Mouse (Mus musculus) kidney, postnatal 10 days (tissue): Measurements from ENCODE around the gene Smco1.
"Not testable (repeated sequence)": the region's sequence is repeated elsewhere in the genome, so short reads cannot be mapped to it uniquely, and the experiment has no call there.

Experiments used
- DNase-seq: peaks from one replicate; pipeline ENCODE4 v3.0.0; 2021; ENCODE audit warnings: mixed read lengths

Smco1 gene

DNA sequence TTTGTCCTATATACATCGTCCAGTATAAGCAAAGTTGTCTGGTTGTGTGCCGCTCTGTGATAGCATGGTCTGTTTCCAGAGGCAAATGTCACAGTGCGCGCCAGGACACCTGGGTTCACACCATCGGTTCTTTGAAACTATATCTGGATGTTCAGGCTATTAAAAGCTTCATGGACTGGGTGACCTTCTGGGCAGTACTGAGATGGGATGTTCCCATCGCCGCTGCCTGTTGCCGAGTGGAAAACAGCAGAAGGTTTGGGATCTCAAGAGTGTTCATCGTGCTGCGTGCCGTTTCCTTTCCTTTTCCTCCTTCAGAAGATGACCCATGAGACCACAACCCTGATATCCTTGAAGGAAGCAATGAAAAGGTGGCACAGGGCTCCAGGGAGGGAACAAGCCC lies at the start of gene Smco1:
Gene Smco1 (plus strand): TSS at position 178 of the 400 bp plus-strand sequence.
- no peak for DNase-seq

DNA sequence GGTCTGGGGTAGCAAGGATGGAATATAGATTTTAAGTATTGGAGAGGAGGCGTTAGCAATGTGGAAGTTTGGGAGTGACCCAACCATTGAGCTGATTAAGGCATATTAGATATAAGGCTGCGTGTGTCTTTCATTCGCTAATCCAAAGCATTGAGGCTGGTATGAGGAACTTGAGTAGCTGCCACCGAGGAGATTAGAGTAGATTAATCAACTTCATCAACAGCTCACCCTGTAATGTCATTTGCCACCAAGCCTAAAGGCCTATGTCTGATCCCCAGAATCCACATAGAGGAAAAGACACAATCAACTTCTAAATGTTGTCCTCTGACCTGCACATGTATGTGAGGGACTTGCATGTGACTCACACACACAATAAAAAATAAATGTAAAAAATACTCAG lies 49.5 kb upstream of the Smco1 start:
- DNase-seq = no peak

DNA sequence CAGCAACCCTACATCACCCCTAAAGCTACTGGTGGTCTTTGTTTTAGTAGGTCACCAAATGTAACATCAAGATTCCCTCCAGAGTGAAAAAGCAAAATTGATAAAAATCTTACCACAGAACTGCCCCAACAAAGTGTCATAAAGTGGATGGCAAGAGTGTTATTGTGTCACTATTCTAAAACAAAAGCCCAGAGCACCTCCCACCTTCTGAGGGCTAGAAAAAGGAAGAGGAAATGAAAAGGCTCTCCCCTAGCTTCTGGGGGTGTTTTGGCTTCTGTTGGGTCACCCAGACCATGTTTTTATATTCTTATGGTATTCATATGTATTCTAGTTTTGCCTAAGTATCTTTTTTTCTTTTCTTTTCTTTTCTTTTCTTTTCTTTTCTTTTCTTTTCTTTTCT lies 48.9 kb upstream of the Smco1 start:
- DNase-seq = no peak

DNA sequence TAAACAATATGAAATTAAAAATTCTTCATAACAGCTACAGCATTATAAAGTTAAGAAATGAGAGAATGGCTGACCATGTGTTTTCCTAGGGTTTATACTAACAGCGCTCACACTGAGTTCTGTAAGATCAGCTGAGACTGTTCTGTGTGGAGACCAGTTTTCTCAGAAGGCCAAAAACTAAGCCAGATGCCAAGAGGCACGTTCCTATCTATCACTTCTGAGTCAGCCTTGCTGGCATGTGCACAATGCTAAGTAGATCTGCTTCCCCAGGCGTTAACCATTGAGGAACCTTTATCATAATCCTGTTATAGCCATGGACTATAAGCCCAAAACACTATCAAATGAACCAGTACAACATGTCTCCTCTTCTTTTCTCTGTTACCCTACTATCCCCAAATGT lies 39.2 kb upstream of the Smco1 start:
- DNase-seq = not testable (repeated sequence)

DNA sequence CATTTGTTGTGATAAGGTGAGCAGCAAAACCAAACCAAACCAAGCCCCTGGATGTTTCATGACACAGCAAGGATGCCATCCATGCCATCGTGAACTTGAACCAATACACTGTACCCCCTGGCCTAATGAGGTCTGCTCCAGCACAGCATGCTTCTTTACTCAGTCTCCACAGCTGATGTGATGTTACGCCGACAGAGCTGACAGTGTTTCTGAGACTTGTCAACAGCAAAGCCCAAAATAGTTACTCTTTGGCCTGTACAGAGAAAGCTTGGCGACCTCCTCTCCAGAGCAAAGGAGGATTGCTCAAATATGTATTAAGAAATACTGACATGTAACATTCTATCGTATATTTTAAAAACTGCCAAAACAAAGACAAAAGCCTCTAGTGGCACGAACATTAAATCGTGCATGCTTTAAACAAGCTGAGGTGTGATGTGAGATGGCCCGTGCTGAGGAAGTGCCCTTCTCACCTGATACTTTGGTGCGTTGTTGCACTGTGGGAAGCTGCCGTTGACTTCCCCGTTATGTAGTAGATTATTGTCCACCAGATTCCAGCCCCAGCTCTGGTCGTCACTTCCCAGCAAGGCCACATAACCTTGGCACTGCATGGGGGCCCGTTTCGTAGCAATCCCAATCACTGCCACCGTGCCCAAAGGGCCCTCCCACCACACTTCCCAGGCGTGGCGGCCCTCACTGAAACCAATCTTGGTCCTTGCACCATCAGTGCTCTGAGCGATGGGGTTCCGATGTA lies 33.2 kb upstream of the Smco1 start:
- DNase-seq = no peak

DNA sequence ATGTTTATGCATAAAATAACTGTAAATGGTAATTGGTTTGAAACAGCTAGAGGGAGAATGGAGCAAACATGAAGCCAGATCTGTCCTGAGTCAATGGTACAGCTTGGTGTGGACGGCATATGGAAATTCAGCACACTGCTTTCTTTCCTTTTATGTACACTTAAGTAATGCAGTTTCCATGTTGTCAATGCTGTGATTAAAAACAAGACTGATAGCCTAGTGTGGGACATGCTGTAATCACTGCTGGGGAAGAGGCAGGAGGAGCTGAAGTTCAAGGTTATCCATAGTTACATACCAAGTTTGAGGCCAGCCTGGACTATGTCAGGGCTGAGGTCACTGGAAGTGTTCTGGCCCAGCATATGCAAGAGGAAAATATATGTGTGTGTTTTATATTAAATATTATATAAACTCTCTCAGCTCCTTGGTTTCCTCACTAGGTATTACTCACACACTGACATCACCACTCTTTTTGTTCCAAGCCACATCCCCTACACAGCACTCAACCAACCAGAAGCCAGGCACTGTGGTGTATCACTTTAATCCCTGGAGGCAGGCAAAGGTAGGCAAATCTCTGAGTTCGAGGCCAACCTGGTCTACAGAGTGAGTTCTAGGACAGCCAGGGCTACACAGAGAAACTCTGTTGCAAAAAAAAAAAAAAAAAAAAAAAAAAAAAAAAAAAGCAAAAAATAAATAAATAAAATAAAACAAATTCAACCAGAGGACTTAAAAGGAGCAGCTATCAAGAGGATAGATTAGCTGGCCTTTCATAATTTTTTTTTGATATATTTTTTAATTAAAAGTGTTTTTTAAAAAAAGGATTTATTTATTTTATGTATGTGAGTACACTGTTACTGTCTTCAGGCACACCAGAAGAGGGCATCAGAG lies 31.6 kb upstream of the Smco1 start:
- DNase-seq = no peak

DNA sequence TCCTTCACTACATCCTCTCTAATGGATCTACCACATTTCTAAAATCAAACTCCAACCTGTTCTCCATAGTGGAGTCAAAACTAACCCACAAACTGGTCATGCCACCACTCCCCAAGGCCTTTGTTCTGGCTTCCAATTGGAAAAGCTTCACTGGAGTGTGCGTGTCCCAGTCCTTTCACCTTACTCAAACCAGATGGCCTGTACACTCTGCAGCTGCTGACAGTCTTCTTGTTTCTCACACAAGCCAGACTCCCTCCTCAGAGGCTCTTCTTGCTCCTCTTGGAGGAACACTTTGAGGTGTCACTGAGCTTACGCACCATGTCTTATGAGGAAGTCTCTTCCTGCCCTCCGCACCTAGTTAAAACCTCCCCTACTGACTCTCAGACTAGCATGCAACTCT lies 27.4 kb upstream of the Smco1 start:
- DNase-seq = no peak

DNA sequence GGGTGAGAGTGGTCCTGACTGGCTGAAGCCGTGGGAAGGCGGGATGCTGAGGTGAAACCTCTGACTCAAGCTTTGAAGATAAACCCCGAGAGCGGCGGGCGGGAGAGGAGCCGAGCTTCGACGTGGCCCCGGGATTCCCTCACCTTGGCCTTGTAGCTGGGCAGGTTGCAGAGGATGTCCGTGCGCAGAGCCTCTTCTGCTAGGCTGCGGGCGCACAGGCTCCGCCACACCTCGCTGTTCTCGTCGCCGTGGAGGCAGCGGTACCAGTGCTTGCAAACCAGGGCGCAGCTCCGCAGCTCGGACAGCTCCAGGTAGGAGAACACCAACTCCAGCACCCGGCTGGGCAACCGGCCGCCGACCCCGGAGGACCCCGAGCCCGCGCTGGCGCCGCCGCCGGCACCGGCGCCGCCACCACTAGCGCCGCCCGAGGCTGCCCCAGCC lies 24.9 kb upstream of the Smco1 start:
- peak; percentile 64 for DNase-seq

DNA sequence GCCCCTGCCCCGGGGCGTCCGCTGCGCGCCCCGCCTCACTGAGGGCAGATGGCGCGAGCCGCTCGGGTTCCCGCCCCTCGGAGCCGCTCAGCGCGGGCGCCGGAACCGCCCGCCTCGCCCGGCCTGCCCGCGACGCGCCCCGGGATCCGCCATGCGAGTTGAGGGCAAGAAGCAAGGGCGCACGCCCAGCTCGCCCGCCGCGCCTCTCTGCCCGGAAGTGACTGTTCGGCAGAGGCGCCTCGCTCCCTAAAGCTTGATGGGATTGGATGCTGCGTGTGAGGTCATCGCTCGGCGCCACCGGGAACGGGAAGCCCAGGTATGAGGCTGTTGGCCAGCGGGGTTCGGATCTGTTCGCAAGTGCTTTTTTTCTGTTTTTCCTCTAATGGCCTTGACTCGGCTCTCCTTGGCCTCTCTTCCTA lies 24.3 kb upstream of the Smco1 start, which contains the start of the genes Fbxo45 and Wdr53:
Gene Fbxo45 (minus strand): TSS at position 207 of the 419 bp plus-strand sequence.
Gene Wdr53 (plus strand): TSS at position 276 of the 419 bp plus-strand sequence.
- peak; percentile 99 for DNase-seq

DNA sequence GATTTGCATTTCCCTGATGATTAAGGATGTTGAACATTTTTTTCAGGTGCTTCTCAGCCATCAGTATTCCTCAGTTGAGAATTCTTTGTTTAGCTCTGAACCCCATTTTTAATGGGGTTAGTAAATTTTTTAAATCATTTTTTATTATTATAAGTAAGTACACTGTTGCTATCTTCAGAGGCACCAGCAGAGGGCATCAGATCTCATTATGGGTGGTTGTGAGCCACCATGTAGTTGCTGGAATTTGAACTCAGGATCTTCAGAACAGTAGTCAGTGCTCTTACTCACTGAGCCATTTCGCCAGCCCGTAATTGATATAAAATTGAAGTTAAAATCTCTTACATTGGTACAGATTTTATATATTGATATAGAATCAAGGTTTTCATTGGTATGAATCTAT lies 7.0 kb upstream of the Smco1 start:
- peak; percentile 33 for DNase-seq

DNA sequence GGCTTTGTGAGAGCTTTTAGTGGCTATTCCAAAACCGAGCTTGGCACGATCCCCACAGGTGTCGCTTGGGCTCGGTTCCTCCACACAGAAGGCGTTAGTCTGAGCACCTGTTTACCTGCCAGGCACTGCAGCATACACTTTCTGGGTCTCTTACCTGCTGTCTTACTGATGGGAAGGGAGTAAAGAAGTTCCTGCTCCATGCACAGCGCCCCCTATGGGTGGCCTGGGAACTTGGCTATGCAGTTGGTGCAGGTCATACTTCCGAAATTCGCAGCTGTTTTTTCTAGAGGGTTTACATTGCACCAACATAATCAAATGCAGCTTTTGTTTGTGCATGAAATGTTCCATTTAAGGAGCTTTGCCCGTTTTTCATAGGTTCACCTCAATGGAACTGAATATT lies 2.1 kb downstream of the Smco1 start:
- DNase-seq = peak; percentile 25

DNA sequence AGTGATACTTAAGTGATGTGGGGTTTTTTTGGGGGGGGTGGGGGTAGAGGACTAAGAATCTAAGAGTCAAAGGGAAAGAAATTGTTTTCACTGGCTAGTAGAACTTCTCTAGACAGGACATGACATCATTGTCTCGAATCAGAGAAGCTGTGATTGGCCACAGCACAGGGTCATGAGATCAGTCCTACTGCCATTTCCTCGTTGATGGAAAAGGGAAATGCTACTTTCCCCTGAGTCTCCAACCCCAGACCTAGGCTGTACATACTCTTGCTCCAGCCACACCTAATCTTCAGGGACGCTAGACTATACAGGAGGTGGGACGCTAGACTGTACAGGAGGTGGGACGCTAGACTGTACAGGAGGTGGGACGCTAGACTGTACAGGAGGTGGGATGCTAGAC lies 3.8 kb downstream of the Smco1 start:
- DNase-seq = no peak

DNA sequence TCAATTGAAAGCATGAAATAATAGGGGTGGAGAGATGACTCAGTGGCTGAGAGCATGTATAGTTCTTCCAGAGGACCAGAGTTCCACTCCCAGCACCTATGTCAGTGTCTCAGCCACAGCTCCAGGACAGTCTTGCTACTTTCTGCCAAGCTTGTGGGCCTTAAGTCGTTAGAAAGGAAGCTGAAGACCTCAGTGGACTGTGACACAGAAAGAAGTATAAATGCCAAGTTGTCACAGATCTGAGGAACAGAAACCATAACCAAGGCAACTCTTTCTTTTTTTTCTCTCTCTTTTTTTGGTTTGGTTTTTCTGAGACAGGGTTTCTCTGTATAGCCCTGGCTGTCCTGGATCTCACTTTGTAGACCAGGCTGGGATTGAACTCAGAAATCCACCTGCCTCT lies 4.6 kb downstream of the Smco1 start:
- no peak for DNase-seq

DNA sequence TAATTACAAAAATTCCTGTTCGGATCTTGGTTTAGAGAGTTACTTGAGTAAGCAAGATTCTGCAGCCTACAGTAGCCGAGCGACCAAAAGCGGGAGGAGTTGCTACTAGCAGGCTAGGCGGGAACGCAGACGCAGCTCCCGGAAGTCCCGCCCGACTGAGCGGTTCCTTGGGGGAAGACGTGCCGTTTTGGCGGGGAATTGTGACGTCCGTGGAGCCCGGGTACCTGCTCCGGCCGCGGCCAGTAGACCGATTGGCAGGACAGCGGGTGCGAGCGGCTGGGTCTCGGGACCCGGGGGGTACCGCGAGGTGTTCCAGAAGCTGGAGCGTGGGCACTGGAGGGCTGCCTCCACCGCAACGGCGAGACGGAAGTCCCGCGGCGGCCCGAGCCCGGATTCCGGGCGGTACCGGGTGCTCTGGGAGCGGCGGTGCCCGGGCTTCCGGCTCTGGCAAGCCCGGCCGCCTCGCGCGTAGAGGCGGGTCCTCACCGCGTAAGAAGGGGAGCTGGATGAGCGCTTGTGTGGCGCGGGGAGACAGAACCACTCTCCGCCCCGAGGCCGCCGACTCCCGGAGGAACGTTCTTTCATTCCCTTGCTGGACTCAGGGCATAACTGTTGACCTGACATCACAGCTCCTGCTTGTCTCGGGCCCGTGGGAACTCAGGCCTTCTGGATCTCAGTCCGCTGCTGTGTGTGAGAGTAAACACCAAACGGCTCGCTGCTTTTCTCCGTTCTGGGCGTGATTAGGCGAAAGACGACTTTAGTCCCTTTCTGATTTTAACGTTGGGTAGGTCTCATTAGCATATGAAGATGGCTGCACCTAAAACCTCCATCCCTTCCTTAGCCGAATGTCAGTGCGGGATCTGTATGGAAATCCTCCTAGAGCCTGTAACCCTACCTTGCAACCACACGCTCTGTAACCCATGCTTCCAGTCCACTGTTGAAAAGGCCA lies 6.3 kb downstream of the Smco1 start, which contains the start of gene Rnf168:
Gene Rnf168 (plus strand): TSS at position 152 of the 949 bp plus-strand sequence.
- peak; percentile 95 for DNase-seq

DNA sequence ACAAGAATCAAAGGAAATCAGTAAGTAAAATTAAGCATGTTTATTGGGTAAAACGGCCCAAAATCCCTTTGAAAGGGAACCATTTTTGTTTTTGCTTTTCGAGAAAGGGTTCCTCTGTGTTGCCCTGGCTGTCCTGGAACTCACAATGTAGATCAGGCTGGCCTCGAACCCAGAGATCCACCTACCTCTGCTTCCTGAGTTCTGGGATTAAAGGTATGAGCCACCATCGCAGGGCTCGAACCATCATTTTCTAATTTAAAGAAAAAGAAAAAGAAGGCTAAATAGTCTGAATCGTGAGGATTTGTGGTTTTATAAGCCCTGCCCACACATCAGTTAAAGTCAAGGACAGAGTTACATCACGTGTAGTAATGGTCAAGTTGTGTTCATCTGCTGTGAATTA lies 7.1 kb downstream of the Smco1 start:
- no peak for DNase-seq

DNA sequence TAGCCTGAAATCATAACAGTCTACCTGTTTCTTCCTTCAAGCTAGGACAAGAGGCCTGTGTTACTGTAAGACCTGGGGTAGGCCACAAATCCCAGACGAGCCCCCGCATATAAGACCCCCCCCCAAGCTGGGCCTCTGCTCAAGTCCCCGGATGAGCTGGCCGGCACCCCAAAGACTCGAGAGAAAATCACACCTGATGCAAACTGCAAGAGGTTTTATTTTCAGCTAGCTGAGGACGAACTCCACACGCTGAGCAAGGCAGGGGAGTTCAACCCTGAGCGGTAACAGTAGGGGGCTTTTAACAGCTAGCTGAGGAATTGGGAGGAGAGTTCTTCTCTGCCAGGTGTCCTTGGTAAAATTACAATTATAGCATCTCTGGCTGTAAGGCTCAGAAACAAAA lies 8.9 kb downstream of the Smco1 start:
- no peak for DNase-seq

DNA sequence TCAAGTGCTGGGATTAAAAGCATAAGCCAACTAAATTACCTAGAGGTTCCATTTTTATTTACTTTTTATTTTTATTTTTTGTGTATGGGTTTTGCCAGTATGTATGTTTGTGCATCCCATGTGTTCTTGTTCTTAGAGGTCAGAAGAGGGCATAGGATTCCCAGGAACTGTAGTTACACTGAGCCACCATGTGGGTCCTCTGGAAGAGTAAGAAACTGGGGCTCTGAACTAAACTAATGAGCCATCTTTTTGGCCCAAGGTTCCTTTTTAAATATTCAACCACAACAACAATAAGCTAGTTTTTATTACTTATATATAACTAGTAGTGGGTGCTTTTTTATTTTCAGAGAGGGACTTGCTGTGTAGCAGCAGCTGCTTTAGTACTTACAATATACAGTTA lies 11.3 kb downstream of the Smco1 start:
- DNase-seq = no peak

DNA sequence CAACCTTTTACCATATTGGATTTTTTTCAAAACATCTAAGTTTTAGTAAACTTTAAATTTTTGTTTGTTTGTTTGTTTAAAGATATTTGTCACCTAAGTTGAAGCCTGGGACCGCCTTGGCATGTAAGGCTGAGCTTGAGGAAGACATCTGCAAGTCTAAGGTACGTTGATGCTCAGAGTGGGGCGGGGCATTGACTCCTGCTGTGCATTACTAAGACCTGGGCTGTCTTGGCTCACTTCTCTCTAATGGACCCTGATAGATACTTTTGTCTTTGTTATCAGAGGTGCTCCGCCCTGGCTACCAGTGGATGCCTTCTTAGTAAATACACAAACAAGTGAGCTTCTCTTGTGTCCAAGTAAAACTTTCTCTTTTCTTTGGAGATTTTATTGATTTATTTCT lies 20.6 kb downstream of the Smco1 start:
- DNase-seq = no peak

DNA sequence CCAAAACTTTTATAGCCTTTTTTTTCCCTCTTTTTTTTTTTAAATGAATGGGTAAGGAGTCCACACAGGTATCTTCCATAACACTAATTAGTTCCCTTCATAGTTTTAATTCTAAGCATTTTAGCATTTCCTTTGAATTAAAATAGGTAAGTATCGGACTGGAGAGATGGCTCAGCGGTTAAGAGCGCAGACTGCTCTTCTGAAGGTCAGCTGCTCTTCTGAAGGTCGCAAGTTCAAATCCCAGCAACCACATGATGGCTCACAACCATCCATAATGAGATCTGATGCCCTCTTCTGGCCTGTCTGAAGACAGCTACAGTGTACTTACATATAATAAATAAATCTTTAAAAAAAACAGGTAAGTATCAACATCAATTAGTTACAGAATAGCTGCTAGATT lies 28.3 kb downstream of the Smco1 start:
- DNase-seq = not testable (repeated sequence)

DNA sequence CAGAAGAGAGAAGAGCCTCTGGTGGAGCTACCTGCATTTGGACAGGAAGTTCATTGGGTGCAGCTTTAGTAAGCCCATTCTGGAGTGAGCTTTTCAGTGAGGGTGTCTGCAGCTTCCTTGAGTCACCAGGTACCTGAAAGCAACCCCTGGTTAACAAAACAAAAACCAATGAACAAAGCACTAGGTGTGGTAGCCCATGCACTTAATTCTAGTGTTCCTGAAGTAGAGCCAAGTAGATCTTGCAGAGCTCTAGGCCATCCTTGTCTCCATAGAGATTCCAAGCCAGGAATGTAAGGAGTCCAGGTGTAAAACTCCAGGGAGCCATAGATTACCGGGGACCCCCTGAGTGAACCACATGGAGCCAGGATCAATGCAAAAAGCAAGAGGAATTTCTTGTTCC lies 31.8 kb downstream of the Smco1 start:
- no peak for DNase-seq

DNA sequence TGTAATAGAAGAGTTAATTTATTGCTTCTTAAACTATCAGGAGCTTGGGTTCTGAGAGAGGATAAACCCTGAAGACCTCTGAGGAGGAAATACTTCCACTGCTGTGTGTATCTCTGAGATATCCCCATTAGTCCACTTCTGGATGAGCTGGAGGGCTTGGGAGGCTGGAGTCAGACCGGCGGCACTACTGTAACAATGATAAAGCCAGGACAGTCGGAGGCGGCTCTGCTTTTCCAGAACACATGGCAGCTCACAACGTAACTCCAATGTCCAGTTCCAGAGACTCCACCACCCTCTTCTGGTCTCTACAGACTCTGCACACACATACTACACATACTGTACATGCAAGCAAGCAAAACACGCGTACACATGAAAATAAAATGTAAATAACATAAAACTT lies 32.6 kb downstream of the Smco1 start:
- no peak for DNase-seq

DNA sequence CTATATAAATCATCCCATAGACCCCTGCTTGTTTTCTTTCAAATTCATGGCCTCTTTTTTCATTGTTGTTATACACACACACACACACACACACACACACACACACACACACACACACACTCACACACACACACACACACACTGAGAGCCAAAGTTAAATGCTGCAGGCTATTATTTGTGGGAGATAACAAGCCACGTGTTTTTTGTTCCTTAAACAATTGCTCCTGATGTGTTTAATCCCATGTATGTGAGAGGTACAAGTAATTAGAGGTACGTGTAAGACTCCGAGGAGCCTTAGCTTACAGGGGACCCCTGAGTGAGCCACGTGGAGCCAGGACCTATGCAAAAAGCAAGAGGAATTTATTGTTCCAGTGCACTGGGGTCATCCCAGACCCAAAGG lies 40.7 kb downstream of the Smco1 start:
- DNase-seq = no peak

DNA sequence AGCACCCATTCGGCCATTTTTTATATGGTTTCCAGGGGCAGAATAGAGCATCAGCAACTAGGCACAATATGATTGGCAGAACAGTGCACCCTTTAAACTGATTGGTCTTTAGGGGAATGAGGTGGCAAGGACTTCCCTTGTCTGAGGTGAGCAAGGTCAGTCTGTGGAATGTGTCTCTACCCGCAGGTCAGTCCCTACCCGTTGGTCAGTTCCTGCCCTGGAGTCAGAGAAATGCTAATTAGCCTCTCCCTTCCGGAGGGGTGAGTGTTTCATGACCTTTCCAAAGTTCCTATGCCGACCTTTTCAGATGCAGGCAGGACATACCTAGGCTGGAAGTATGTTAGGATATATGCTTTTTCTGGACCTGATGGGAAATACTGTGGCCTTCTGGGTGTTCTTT lies 41.1 kb downstream of the Smco1 start:
- no peak for DNase-seq
